Mouse (Mus musculus) leukemia stem cell, adult 10-12 weeks (primary cell): ENCODE data around the gene Frmpd2. TPM values are rescaled to one million over a fixed set of nuclear protein-coding genes. Genes with fewer than 3 reads are reported as not detected.

Source experiments
- polyA plus RNA-seq: library from polyadenylated mRNA; stranded (reverse); fragments of >175 nt; gene quantifications from 2 replicates; pipeline ENCODE4 v1.2.3, GENCODE M21; 2012; ENCODE audit warnings: low replicate concordance

The Frmpd2 gene
- not detected in 2 replicates for polyA plus RNA-seq

GRCm38 (mm10) chr14:33471331-33471730 is at the start of gene Frmpd2:
Gene Frmpd2, plus strand, starts transcription at chr14:33471696.

GRCm38 (mm10) chr14:33447027-33447569 is 24.4 kb upstream of the Frmpd2 start, which contains the start of gene Mapk8:
Gene Mapk8, minus strand, starts transcription at chr14:33447158.

GRCm38 (mm10) chr14:33588951-33589350 is 117.5 kb downstream of the Frmpd2 start, which contains the start of gene Ptpn20:
Gene Ptpn20, plus strand, starts transcription at chr14:33589207.

Other genes with a start within 250 kb of the Frmpd2 start
- 3.9 and 7.4 TPM in 2 replicates for gene Mapk8, start 24.5 kb upstream of the Frmpd2 start, polyA plus RNA-seq
- gene Ptpn20, start 117.5 kb downstream of the Frmpd2 start, polyA plus RNA-seq: 0.14 TPM in 1 of 2 replicates, not detected in the other